Mouse (Mus musculus): ENCODE results near the gene Frmd7. TPM values are rescaled to one million over a fixed set of nuclear protein-coding genes. Genes with fewer than 3 reads are reported as not detected.

Gene Frmd7
- 0.09 TPM in 1 of 2 replicates, not detected in the other for polyA plus RNA-seq (2015; fragmentation: Nextera tagmentation; extraction: Ambion mirVana)

GRCm38 (mm10) chrX:50942610-50943009, at the start of gene Frmd7:
Gene Frmd7 (minus strand): TSS chrX:50942710.
- H3K4me3 ChIP-seq (replicated peaks), result no peak within 1 kb of the TSS
- H3K9me3 ChIP-seq (replicated peaks), result no peaks in the 10 kb centered on the region
- H3K27ac ChIP-seq, result no peak within 1 kb of the TSS
- H3K4me1 ChIP-seq, result no peaks in the 10 kb centered on the region
- peaks cover 26% of the 10 kb centered on the region for H3K27me3 ChIP-seq
- 73% methylated on average over 14 of the region's 14 CpGs for WGBS
- H3K36me3 ChIP-seq, result no peaks in the 10 kb centered on the region
- no peak for ATAC-seq (replicated peaks; ENCODE audit: low FRiP score)
- no peak within 1 kb of the TSS for H3K4me2 ChIP-seq
- no peak within 1 kb of the TSS for H3K9ac ChIP-seq

GRCm38 (mm10) chrX:50991324-50991723, 48.8 kb upstream of the Frmd7 start:
- Histone ChIP-seq H3K4me2 (no peak overlapping the region), H3K27ac (no peak overlapping the region), H3K36me3 (no peaks in the 10 kb centered on the region), H3K4me1 (no peaks in the 10 kb centered on the region), H3K9me3 (replicated peaks) (no peaks in the 10 kb centered on the region), H3K4me3 (replicated peaks) (no peak overlapping the region), H3K27me3 (peaks cover 15% of the 10 kb centered on the region; the same call in 1 of the 2 replicates), H3K9ac (no peak overlapping the region)
- no peak for ATAC-seq (replicated peaks; ENCODE audit: low FRiP score)
- 90% methylated on average over 5 of the region's 5 CpGs for WGBS

GRCm38 (mm10) chrX:50989940-50990339, 47.4 kb upstream of the Frmd7 start:
- Histone ChIP-seq H3K9me3 (replicated peaks) (no peaks in the 10 kb centered on the region), H3K4me2 (no peak overlapping the region), H3K9ac (no peak overlapping the region), H3K27ac (no peak overlapping the region), H3K4me3 (replicated peaks) (no peak overlapping the region), H3K36me3 (no peaks in the 10 kb centered on the region), H3K27me3 (peaks cover 15% of the 10 kb centered on the region; the same call in 1 of the 2 replicates), H3K4me1 (no peaks in the 10 kb centered on the region)
- ATAC-seq (replicated peaks; ENCODE audit: low FRiP score), result no peak
- WGBS, result 86% methylated on average over 6 of the region's 6 CpGs

- 46% methylated on average over 1 of the region's 1 CpGs for WGBS
- Histone ChIP-seq H3K4me3 (replicated peaks) (no peak overlapping the region), H3K27ac (no peak overlapping the region), H3K9ac (no peak overlapping the region), H3K4me2 (no peak overlapping the region), H3K4me1 (no peaks in the 10 kb centered on the region), H3K36me3 (no peaks in the 10 kb centered on the region), H3K27me3 (peaks cover 15% of the 10 kb centered on the region; the same call in 1 of the 2 replicates), H3K9me3 (replicated peaks) (no peaks in the 10 kb centered on the region)
- no peak for ATAC-seq (replicated peaks; ENCODE audit: low FRiP score)
Observed at GRCm38 (mm10) chrX:50988581-50988980, 46.1 kb upstream of the Frmd7 start.

- Histone ChIP-seq H3K36me3 (no peaks in the 10 kb centered on the region), H3K27ac (no peak overlapping the region), H3K27me3 (no peaks in the 10 kb centered on the region; the same call in 1 of the 2 replicates), H3K4me3 (replicated peaks) (no peak overlapping the region), H3K9me3 (replicated peaks) (no peaks in the 10 kb centered on the region), H3K4me1 (no peaks in the 10 kb centered on the region), H3K9ac (no peak overlapping the region), H3K4me2 (no peak overlapping the region)
- WGBS, result 80% methylated on average over 2 of the region's 2 CpGs
- no peak for ATAC-seq (replicated peaks; ENCODE audit: low FRiP score)
Observed at GRCm38 (mm10) chrX:50978428-50978827, 35.9 kb upstream of the Frmd7 start.

GRCm38 (mm10) chrX:50972145-50972544, 29.6 kb upstream of the Frmd7 start:
- 81% methylated on average over 4 of the region's 4 CpGs for WGBS
- no peak for ATAC-seq (replicated peaks; ENCODE audit: low FRiP score)
- H3K27me3 ChIP-seq, result peaks cover 16% of the 10 kb centered on the region; the same call in 1 of the 2 replicates

GRCm38 (mm10) chrX:50969907-50970306, 27.4 kb upstream of the Frmd7 start:
- Histone ChIP-seq H3K4me3 (replicated peaks) (no peak overlapping the region), H3K9ac (no peak overlapping the region), H3K27ac (no peak overlapping the region), H3K4me1 (no peaks in the 10 kb centered on the region), H3K27me3 (peaks cover 20% of the 10 kb centered on the region; the same call in 1 of the 2 replicates), H3K4me2 (no peak overlapping the region), H3K36me3 (no peaks in the 10 kb centered on the region), H3K9me3 (replicated peaks) (no peaks in the 10 kb centered on the region)
- ATAC-seq (replicated peaks; ENCODE audit: low FRiP score), result no peak
- WGBS, result 84% methylated on average over 5 of the region's 5 CpGs

More at GRCm38 (mm10) chrX:50972145-50972544, 29.6 kb upstream of the Frmd7 start:
- H3K36me3 ChIP-seq, result no peaks in the 10 kb centered on the region
- H3K9ac ChIP-seq, result no peak overlapping the region
- no peak overlapping the region for H3K27ac ChIP-seq
- no peak overlapping the region for H3K4me3 ChIP-seq (replicated peaks)
- no peak overlapping the region for H3K4me2 ChIP-seq
- H3K4me1 ChIP-seq, result no peaks in the 10 kb centered on the region
- no peaks in the 10 kb centered on the region for H3K9me3 ChIP-seq (replicated peaks)

- Histone ChIP-seq H3K4me3 (replicated peaks) (no peak overlapping the region), H3K9me3 (replicated peaks) (no peaks in the 10 kb centered on the region), H3K4me1 (no peaks in the 10 kb centered on the region), H3K27me3 (peaks cover 20% of the 10 kb centered on the region; the same call in 1 of the 2 replicates), H3K4me2 (no peak overlapping the region), H3K27ac (no peak overlapping the region), H3K36me3 (no peaks in the 10 kb centered on the region), H3K9ac (no peak overlapping the region)
- no peak; the same call in 1 of the 2 replicates for ATAC-seq (replicated peaks; ENCODE audit: low FRiP score)
- 54% methylated on average over 10 of the region's 10 CpGs for WGBS
Observed at GRCm38 (mm10) chrX:50968157-50968932, 25.8 kb upstream of the Frmd7 start.

- WGBS, result 79% methylated on average over 3 of the region's 3 CpGs
Observed at GRCm38 (mm10) chrX:50965157-50965556, 22.6 kb upstream of the Frmd7 start.

GRCm38 (mm10) chrX:50962955-50963354, 20.4 kb upstream of the Frmd7 start:
- Histone ChIP-seq H3K4me2 (no peak overlapping the region), H3K27ac (no peak overlapping the region), H3K36me3 (no peaks in the 10 kb centered on the region), H3K4me1 (no peaks in the 10 kb centered on the region), H3K27me3 (peaks cover 10% of the 10 kb centered on the region; the same call in 1 of the 2 replicates), H3K9ac (no peak overlapping the region), H3K4me3 (replicated peaks) (no peak overlapping the region), H3K9me3 (replicated peaks) (no peaks in the 10 kb centered on the region)
- ATAC-seq (replicated peaks; ENCODE audit: low FRiP score), result no peak
- 75% methylated on average over 6 of the region's 6 CpGs for WGBS

More at GRCm38 (mm10) chrX:50965157-50965556, 22.6 kb upstream of the Frmd7 start:
- no peak for ATAC-seq (replicated peaks; ENCODE audit: low FRiP score)
- Histone ChIP-seq H3K36me3 (no peaks in the 10 kb centered on the region), H3K4me3 (replicated peaks) (no peak overlapping the region), H3K9ac (no peak overlapping the region), H3K27me3 (peaks cover 17% of the 10 kb centered on the region), H3K9me3 (replicated peaks) (no peaks in the 10 kb centered on the region), H3K4me1 (no peaks in the 10 kb centered on the region), H3K27ac (no peak overlapping the region), H3K4me2 (no peak overlapping the region)

GRCm38 (mm10) chrX:50948633-50949032, 6.1 kb upstream of the Frmd7 start:
- Histone ChIP-seq H3K36me3 (no peaks in the 10 kb centered on the region), H3K9ac (no peak overlapping the region)

GRCm38 (mm10) chrX:50948116-50948515, 5.6 kb upstream of the Frmd7 start:
- peaks cover 13% of the 10 kb centered on the region for H3K27me3 ChIP-seq
- no peak overlapping the region for H3K9ac ChIP-seq
- ATAC-seq (replicated peaks; ENCODE audit: low FRiP score), result no peak
- H3K4me2 ChIP-seq, result no peak overlapping the region
- H3K27ac ChIP-seq, result no peak overlapping the region
- H3K36me3 ChIP-seq, result no peaks in the 10 kb centered on the region
- no peaks in the 10 kb centered on the region for H3K9me3 ChIP-seq (replicated peaks)
- WGBS, result 73% methylated on average over 4 of the region's 4 CpGs
- no peak overlapping the region for H3K4me3 ChIP-seq (replicated peaks)
- no peaks in the 10 kb centered on the region for H3K4me1 ChIP-seq

More at GRCm38 (mm10) chrX:50948633-50949032, 6.1 kb upstream of the Frmd7 start:
- peaks cover 9% of the 10 kb centered on the region; the same call in 1 of the 2 replicates for H3K27me3 ChIP-seq
- H3K4me1 ChIP-seq, result no peaks in the 10 kb centered on the region
- H3K9me3 ChIP-seq (replicated peaks), result no peaks in the 10 kb centered on the region
- ATAC-seq (replicated peaks; ENCODE audit: low FRiP score), result no peak
- no peak overlapping the region for H3K4me2 ChIP-seq
- 32% methylated on average over 2 of the region's 2 CpGs for WGBS
- H3K27ac ChIP-seq, result no peak overlapping the region
- no peak overlapping the region for H3K4me3 ChIP-seq (replicated peaks)
